In the genomic region with DNA sequence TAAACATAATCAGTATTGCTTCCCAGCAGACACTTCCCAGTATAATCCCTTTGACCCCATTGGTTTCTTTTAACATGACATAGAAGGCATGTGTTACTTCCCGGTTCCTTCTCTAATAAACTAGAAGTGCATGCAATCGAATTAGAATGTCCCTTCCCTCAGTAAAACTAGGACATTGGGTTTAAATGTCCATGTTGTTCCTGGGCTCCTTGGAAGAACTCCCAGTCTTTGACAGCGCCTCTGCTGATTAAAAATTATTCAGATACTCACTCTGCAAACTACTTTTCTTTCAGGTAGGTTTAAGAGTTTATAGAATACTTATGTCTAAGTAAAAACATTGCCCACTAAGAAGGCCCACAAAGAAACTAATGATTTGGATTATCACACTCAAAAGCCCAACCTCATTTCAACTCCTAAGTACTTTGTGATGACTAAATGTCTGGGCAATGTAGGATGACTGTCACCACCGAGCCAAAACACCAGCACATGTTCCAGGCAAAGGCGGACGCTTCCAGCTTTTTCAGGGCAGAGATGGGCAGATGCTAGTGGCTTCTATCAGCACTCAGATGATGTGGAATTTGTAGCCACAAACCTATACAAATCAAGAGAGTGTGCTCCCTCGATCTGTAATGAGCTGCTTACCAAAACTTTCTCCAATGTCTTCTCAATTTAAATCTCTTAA, we compare ENCODE assay signal across 21 mouse cellular contexts. TPM values are rescaled to one million over a fixed set of nuclear protein-coding genes. Genes with fewer than 3 reads are reported as not detected.
DNase-seq lines count a peak whose midpoint lies in the region; ATAC-seq lines count a peak whose summit lies in the region.
"Had no signal": no experiment of that assay in that cellular context is flagged by ENCODE, and none has a peak within 500 bp of the region (broad histone marks: within the 10 kb centered on the region; RNA-seq: fewer than 3 reads in every experiment).

No protein-coding gene starts in this region.

- H3K27me3 ChIP-seq in midbrain, embryonic 11.5 days (ENCODE audit: control insufficient read depth, insufficient read depth, low read length), result no peaks in the 10 kb centered on the region
- no peaks in the 10 kb centered on the region for H3K27me3 ChIP-seq in midbrain, embryonic 16.5 days (ENCODE audit: control insufficient read depth, insufficient read depth, low read depth, low read length)
- H3K27me3 ChIP-seq: forebrain, embryonic 12.5 days; stomach, embryonic 15.5 days had no signal

- no peaks in the 10 kb centered on the region for H3K9me3 ChIP-seq in midbrain, embryonic 11.5 days (ENCODE audit: control insufficient read depth, low read length)
- H3K9me3 ChIP-seq in midbrain, embryonic 16.5 days (replicated peaks; ENCODE audit: control insufficient read depth, low read length, poor library complexity, severe bottlenecking), result no peaks in the 10 kb centered on the region
- H3K9me3 ChIP-seq: forebrain, embryonic 12.5 days; stomach, embryonic 15.5 days had no signal

- H3K36me3 ChIP-seq in midbrain, embryonic 11.5 days (ENCODE audit: control insufficient read depth, insufficient read depth, low read length), result peaks cover 4% of the 10 kb centered on the region; the same call in 1 of the 2 replicates
- H3K36me3 ChIP-seq in midbrain, embryonic 16.5 days (ENCODE audit: control insufficient read depth, insufficient read depth, low read length), result peaks cover 5% of the 10 kb centered on the region

- intact Hi-C loops in heart, postnatal 25 days (cut with DNase I), result no loop called here

- no peak overlapping the region for H3K9ac ChIP-seq in midbrain, embryonic 11.5 days (ENCODE audit: low read length)
- no peak overlapping the region for H3K9ac ChIP-seq in midbrain, embryonic 16.5 days (ENCODE audit: low read depth, low read length)
- H3K9ac ChIP-seq: forebrain, embryonic 12.5 days; liver, embryonic 14.5 days; stomach, embryonic 15.5 days had no signal

- no peak overlapping the region for H3K27ac ChIP-seq in midbrain, embryonic 11.5 days (ENCODE audit: low read depth, low read length)
- H3K27ac ChIP-seq in midbrain, embryonic 16.5 days (ENCODE audit: low read length), result no peak overlapping the region
- H3K27ac ChIP-seq: forebrain, embryonic 12.5 days; liver, embryonic 14.5 days; stomach, embryonic 15.5 days had no signal

- WGBS in midbrain, embryonic 11.5 days, result 92% methylated on average over 7 of the region's 7 CpGs
- 93% methylated on average over 7 of the region's 7 CpGs for WGBS in midbrain, embryonic 16.5 days

- ATAC-seq in frontal cortex, adult (ENCODE audit: low TSS enrichment), result peak; percentile 73
- no peak for ATAC-seq in midbrain, embryonic 11.5 days (ENCODE audit: low FRiP score)
- no peak for ATAC-seq in midbrain, embryonic 16.5 days

- no peak overlapping the region for H3K4me3 ChIP-seq in midbrain, embryonic 11.5 days (ENCODE audit: low read depth, low read length)
- no peak overlapping the region for H3K4me3 ChIP-seq in midbrain, embryonic 16.5 days (ENCODE audit: low read depth, low read length)
- H3K4me3 ChIP-seq: forebrain, embryonic 12.5 days; stomach, embryonic 15.5 days had no signal

- H3K4me2 ChIP-seq in midbrain, embryonic 11.5 days, result no peak overlapping the region
- no peak overlapping the region for H3K4me2 ChIP-seq in midbrain, embryonic 16.5 days (ENCODE audit: low read length)
- H3K4me2 ChIP-seq: forebrain, embryonic 12.5 days; stomach, embryonic 15.5 days had no signal

- no peaks in the 10 kb centered on the region for H3K4me1 ChIP-seq in midbrain, embryonic 11.5 days (ENCODE audit: control insufficient read depth, insufficient read depth, low read length)
- no peaks in the 10 kb centered on the region for H3K4me1 ChIP-seq in midbrain, embryonic 16.5 days (ENCODE audit: control insufficient read depth, insufficient read depth, low read length)
- H3K4me1 ChIP-seq: forebrain, embryonic 12.5 days; stomach, embryonic 15.5 days had no signal

- DNase-seq in frontal cortex, postnatal 36 days (ENCODE audit: low spot score in 2 of 2), result no peak
- peak; percentile 52 to 73 for DNase-seq in heart, adult 9 months (ENCODE audit: low spot score in 2 of 2)
- no peak for DNase-seq in heart, postnatal 25 days (ENCODE audit: low spot score)
- DNase-seq in midbrain, embryonic 11.5 days (ENCODE audit: low spot score, missing footprints), result peak; percentile 45
- DNase-seq in adrenal gland, adult 2 months, result no peak
- no peak for DNase-seq in left cerebral cortex, adult 8-10 months (ENCODE audit: low spot score in 2 of 2)
- DNase-seq: adrenal gland, postnatal 10 days; cerebellum, adult 11-12 months; cerebellum, postnatal 36 days had no signal

RNA-seq across cellular contexts. Expression of gene Lmod2, which starts 14.7 kb away (rescaled TPM):
- 100 to 1,000 TPM; 681 to 701 TPM for total RNA-seq in heart, postnatal 25 days (2021)
- polyA plus RNA-seq in midbrain, embryonic 11.5 days (2014; fragmentation: Nextera tagmentation; extraction: Ambion mirVana), result not detected in 2 replicates
- polyA plus RNA-seq in midbrain, embryonic 16.5 days (2015; fragmentation: Nextera tagmentation; extraction: Ambion mirVana), result not detected in 2 replicates
- under 1 TPM in 1 of 2 experiments, not detected in 1; 0.29 TPM for total RNA-seq in adrenal gland, adult 2 months (2021)
- not detected in 2 replicates for polyA plus RNA-seq in adrenal gland, adult 2 months (2012; rRNA removed)
- total RNA-seq in left cerebral cortex, adult 8-10 months (2022), result under 1 TPM in 2 of 4 experiments, not detected in 2; 0.37 to 0.42 TPM
- total RNA-seq: hematopoietic stem cell, adult 5-6 weeks; layer of hippocampus, adult 18-20 months; left cerebral cortex, adult 18-20 months; megakaryocyte-erythroid progenitor cell, adult 5-6 weeks; MEL had no signal
- polyA plus RNA-seq: forebrain, embryonic 12.5 days; limb, embryonic 11.5 days; spleen, adult 2 months had no signal

RNA-seq across cellular contexts. Expression of gene Wasl, which starts 52.6 kb away (rescaled TPM):
- total RNA-seq in heart, postnatal 25 days (2021), result 10 to 100 TPM; 25.5 to 35.8 TPM
- polyA plus RNA-seq in midbrain, embryonic 11.5 days (2014; fragmentation: Nextera tagmentation; extraction: Ambion mirVana), result 47.0 and 50.7 TPM in 2 replicates
- polyA plus RNA-seq in midbrain, embryonic 16.5 days (2015; fragmentation: Nextera tagmentation; extraction: Ambion mirVana), result 61.3 and 63.2 TPM in 2 replicates
- 10 to 100 TPM; 50.3 to 58.3 TPM for total RNA-seq in adrenal gland, adult 2 months (2021)
- polyA plus RNA-seq in adrenal gland, adult 2 months (2012; rRNA removed), result 231 and 314 TPM in 2 replicates
- total RNA-seq in left cerebral cortex, adult 8-10 months (2022), result 100 to 1,000 TPM in 2 of 4 experiments, 10 to 100 TPM in 2; 93.6 to 105 (median 97.3) TPM

Comparison
In these comparisons a context has a peak if more than half of its experiments do, and no peak if none do; other contexts are left out.
1. DNase-seq: peak in heart, adult 9 months (2 of 2) and midbrain, embryonic 11.5 days (single experiment); none in frontal cortex, postnatal 36 days (0 of 2), heart, postnatal 25 days (single experiment), adrenal gland, adult 2 months (single experiment) and left cerebral cortex, adult 8-10 months (0 of 2).
2. RNA of gene Lmod2, which starts 14.7 kb away (total RNA-seq): 681 to 701 TPM in heart, postnatal 25 days; 0.37 to 0.42 TPM in left cerebral cortex, adult 8-10 months and 0.29 TPM in adrenal gland, adult 2 months; every median in the first group is over 100 times any median in the second.